Mouse (Mus musculus) mature B cell (primary cell): ENCODE data around the gene Gm11939.
"Not testable (repeated sequence)": the region's sequence is repeated elsewhere in the genome, so short reads cannot be mapped to it uniquely, and the experiment has no call there.

Experiments
- in situ Hi-C: fragments of 300-500 bp; cut with MboI; formaldehyde crosslinking; loops from 2 replicates; pipeline ENCODE4 v1.14.3; 2019

Gene Gm11939

GRCm38 (mm10) chr11:99559366-99559765 is at the start of gene Gm11939:
Gm11939 (minus strand) TSS chr11:99559466.
- in situ Hi-C loops: no loop called here

- in situ Hi-C loops: not testable (repeated sequence)
These were observed 43.9 kb upstream of the Gm11939 start, which contains the start of gene Gm11938 for GRCm38 (mm10) chr11:99603208-99603607. Gm11938 (minus strand) TSS chr11:99603308.

- in situ Hi-C loops: not testable (repeated sequence)
These were observed 38.5 kb upstream of the Gm11939 start, which contains the start of gene Krtap9-3 for GRCm38 (mm10) chr11:99597742-99598141. Krtap9-3 (minus strand) TSS chr11:99598105.

GRCm38 (mm10) chr11:99590981-99591380 is 31.7 kb upstream of the Gm11939 start, which contains the start of gene Krtap1-3:
Krtap1-3 (minus strand) TSS chr11:99591339.
- in situ Hi-C loops: no loop called here

GRCm38 (mm10) chr11:99585096-99585495 is 25.8 kb upstream of the Gm11939 start:
- in situ Hi-C loops: no loop called here

GRCm38 (mm10) chr11:99583245-99583704 is 24.0 kb upstream of the Gm11939 start, which contains the start of gene Krtap1-4:
Krtap1-4 (minus strand) TSS chr11:99583654.
- in situ Hi-C loops: no loop called here

GRCm38 (mm10) chr11:99581564-99581963 is 22.3 kb upstream of the Gm11939 start:
- in situ Hi-C loops: no loop called here

- in situ Hi-C loops: no loop called here
These were observed 21.8 kb upstream of the Gm11939 start for GRCm38 (mm10) chr11:99581051-99581450.

GRCm38 (mm10) chr11:99580636-99581035 is 21.4 kb upstream of the Gm11939 start, which contains the start of gene Krtap1-5:
Krtap1-5 (minus strand) TSS chr11:99581016.
- in situ Hi-C loops: no loop called here

GRCm38 (mm10) chr11:99574106-99574505 is 14.8 kb upstream of the Gm11939 start:
- in situ Hi-C loops: no loop called here

- in situ Hi-C loops: no loop called here
These were observed 13.9 kb upstream of the Gm11939 start for GRCm38 (mm10) chr11:99573164-99573563.

GRCm38 (mm10) chr11:99566530-99566929 is 7.3 kb upstream of the Gm11939 start, which contains the start of gene Krtap3-1:
Krtap3-1 (minus strand) TSS chr11:99566630.
- in situ Hi-C loops: no loop called here

GRCm38 (mm10) chr11:99562580-99562979 is 3.3 kb upstream of the Gm11939 start:
- in situ Hi-C loops: no loop called here

GRCm38 (mm10) chr11:99557976-99558745 is 1.1 kb downstream of the Gm11939 start:
- in situ Hi-C loops: no loop called here

- in situ Hi-C loops: no loop called here
These were observed 2.5 kb downstream of the Gm11939 start, which contains the start of gene Krtap3-2 for GRCm38 (mm10) chr11:99556753-99557152. Krtap3-2 (minus strand) TSS chr11:99556853.

- in situ Hi-C loops: no loop called here
These were observed 3.1 kb downstream of the Gm11939 start for GRCm38 (mm10) chr11:99556195-99556594.

- in situ Hi-C loops: no loop called here
These were observed 8.5 kb downstream of the Gm11939 start, which contains the start of gene Krtap3-3 for GRCm38 (mm10) chr11:99550765-99551164. Krtap3-3 (minus strand) TSS chr11:99550865.

GRCm38 (mm10) chr11:99547892-99548291 is 11.4 kb downstream of the Gm11939 start:
- in situ Hi-C loops: no loop called here

- in situ Hi-C loops: no loop called here
These were observed 19.5 kb downstream of the Gm11939 start for GRCm38 (mm10) chr11:99539721-99540120.

GRCm38 (mm10) chr11:99521288-99521860 is 37.9 kb downstream of the Gm11939 start, which contains the start of gene Krt39:
Krt39 (minus strand) TSS chr11:99521338.
- in situ Hi-C loops: no loop called here

GRCm38 (mm10) chr11:99514098-99514497 is 45.2 kb downstream of the Gm11939 start:
- in situ Hi-C loops: no loop called here
